Mouse (Mus musculus) stomach, embryonic 15.5 days (tissue): Measurements from ENCODE around the gene Fgg. TPM values are rescaled to one million over a fixed set of nuclear protein-coding genes. Genes with fewer than 3 reads are reported as not detected.
A peak's percentile ranks its signal among the peaks of the same experiment; 100 is the strongest.

Experiments
- ATAC-seq: fragments of 200-750 bp; cut with Nextera tagmentation; 2 replicates; pipeline ENCODE4 v1.8.0; 2017; ENCODE audit warnings: low read depth, moderate number of reproducible peaks, moderate TSS enrichment; ENCODE audit not compliant: insufficient read depth, low FRiP score
- H3K27ac ChIP-seq: fragments of 300-500 bp; sonication (generic); 2 replicates; pipeline ENCODE4 v1.5.1; 2015; ENCODE audit warnings: mild to moderate bottlenecking, inconsistent platforms
- H3K27me3 ChIP-seq: fragments of 300-500 bp; sonication (generic); replicated peaks from 2 replicates; pipeline ENCODE4 v1.6.1; 2015; ENCODE audit warnings: inconsistent platforms
- H3K36me3 ChIP-seq: fragments of 300-500 bp; sonication (generic); 2 replicates; pipeline ENCODE4 v1.6.1; 2015; ENCODE audit warnings: inconsistent platforms
- H3K4me1 ChIP-seq: fragments of 300-500 bp; sonication (generic); 2 replicates; pipeline ENCODE4 v1.6.1; 2015; ENCODE audit warnings: inconsistent platforms
- H3K4me2 ChIP-seq: fragments of 300-500 bp; sonication (generic); 2 replicates; pipeline ENCODE4 v1.6.1; 2015; ENCODE audit warnings: mild to moderate bottlenecking, inconsistent platforms
- H3K4me3 ChIP-seq: fragments of 300-500 bp; sonication (generic); replicated peaks from 2 replicates; pipeline ENCODE4 v1.5.1; 2015; ENCODE audit warnings: inconsistent platforms
- H3K9ac ChIP-seq: fragments of 300-500 bp; sonication (generic); 2 replicates; pipeline ENCODE4 v1.6.1; 2015; ENCODE audit warnings: inconsistent platforms
- H3K9me3 ChIP-seq: fragments of 300-500 bp; sonication (generic); 2 replicates; pipeline ENCODE4 v1.6.1; 2016; ENCODE audit warnings: inconsistent platforms
- WGBS: fragments of 180-500 bp; shearing (Covaris S2); methylation state at CpG from one replicate; pipeline ENCODE4 v1.1.7; 2015; 5-methylcytosine and 5-hydroxymethylcytosine counted together
- polyA plus RNA-seq: library from polyadenylated mRNA; unstranded; fragments of >200 nt; fragmentation: Nextera tagmentation; extraction: Ambion mirVana; gene quantifications from 2 replicates; pipeline ENCODE4 v1.2.1, GENCODE M21; 2015

Gene Fgg
- polyA plus RNA-seq: 12.7 and 40.6 TPM in 2 replicates

DNA sequence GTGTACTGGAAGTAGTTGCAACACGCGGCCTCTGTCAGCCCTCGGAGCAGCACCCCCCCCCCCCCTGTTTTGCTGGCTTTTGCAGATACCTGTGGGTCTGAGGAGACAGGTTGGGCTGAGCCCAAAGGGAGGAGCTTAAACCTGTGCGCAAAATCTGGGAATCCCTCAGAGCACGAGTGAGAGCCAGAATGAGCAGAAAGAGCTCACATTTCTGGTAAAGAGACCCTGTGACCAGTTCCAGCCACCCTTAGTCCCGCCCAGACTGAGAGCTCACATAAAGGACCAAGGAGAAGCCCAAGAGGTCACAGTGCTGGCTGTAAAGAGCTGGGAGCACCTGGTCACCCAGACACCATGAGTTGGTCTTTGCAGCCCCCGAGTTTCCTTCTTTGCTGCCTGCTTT is at the start of gene Fgg:
Gene Fgg (plus strand): TSS at position 168 of the 400 bp plus-strand sequence.
- no peak within 1 kb of the TSS for H3K4me2 ChIP-seq
- H3K9me3 ChIP-seq: no peaks in the 10 kb centered on the region
- ATAC-seq: peak; percentile 70; the same call in 1 of the 2 replicates
- no peaks in the 10 kb centered on the region for H3K36me3 ChIP-seq
- no peaks in the 10 kb centered on the region for H3K4me1 ChIP-seq
- no peak within 1 kb of the TSS for H3K9ac ChIP-seq
- 50% methylated on average over 7 of the region's 7 CpGs for WGBS
- H3K4me3 ChIP-seq: no peak within 1 kb of the TSS
- no peak within 1 kb of the TSS for H3K27ac ChIP-seq
- H3K27me3 ChIP-seq: no peaks in the 10 kb centered on the region

DNA sequence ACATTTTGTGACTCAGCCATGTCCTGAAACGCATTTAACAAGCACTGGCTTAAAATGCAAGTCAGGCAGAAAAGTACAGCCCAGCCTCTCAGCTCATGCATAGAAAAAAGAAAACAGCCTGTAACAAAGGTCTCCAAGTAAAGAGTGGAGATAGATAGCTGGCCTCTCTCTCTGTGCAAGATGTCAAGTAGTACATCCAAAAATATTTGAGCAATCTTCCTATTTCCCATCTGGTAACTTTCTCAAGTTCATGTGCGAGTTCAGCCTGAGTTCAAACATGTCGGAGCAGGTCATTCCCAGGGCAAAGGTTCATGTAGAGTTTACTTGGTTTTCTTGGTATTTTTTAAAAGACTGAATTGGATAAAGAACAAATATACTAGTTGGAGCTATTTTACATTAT is 36.5 kb upstream of the Fgg start:
- Histone ChIP-seq H3K4me1 (no peaks in the 10 kb centered on the region), H3K9me3 (no peaks in the 10 kb centered on the region), H3K27ac (no peak overlapping the region), H3K4me3 (no peak overlapping the region), H3K4me2 (no peak overlapping the region), H3K36me3 (no peaks in the 10 kb centered on the region), H3K27me3 (no peaks in the 10 kb centered on the region), H3K9ac (no peak overlapping the region)
- ATAC-seq: no peak
- WGBS: 52% methylated on average over 3 of the region's 3 CpGs

- no peak overlapping the region for H3K4me3 ChIP-seq
- 51% methylated on average over 6 of the region's 6 CpGs for WGBS
These were observed 26.7 kb upstream of the Fgg start for GRCm38 (mm10) chr3:82980818-82981217.

GRCm38 (mm10) chr3:82981861-82982260 is 25.7 kb upstream of the Fgg start:
- Histone ChIP-seq H3K27ac (no peak overlapping the region), H3K27me3 (no peaks in the 10 kb centered on the region), H3K4me3 (no peak overlapping the region), H3K4me1 (no peaks in the 10 kb centered on the region), H3K4me2 (no peak overlapping the region), H3K9ac (no peak overlapping the region), H3K36me3 (no peaks in the 10 kb centered on the region), H3K9me3 (no peaks in the 10 kb centered on the region)
- WGBS: 55% methylated on average over 8 of the region's 8 CpGs
- ATAC-seq: no peak

More at GRCm38 (mm10) chr3:82980818-82981217, 26.7 kb upstream of the Fgg start:
- Histone ChIP-seq H3K9me3 (no peaks in the 10 kb centered on the region), H3K27me3 (no peaks in the 10 kb centered on the region), H3K36me3 (no peaks in the 10 kb centered on the region), H3K4me1 (no peaks in the 10 kb centered on the region), H3K4me2 (no peak overlapping the region), H3K9ac (no peak overlapping the region), H3K27ac (no peak overlapping the region)
- peak; percentile 60; the same call in 1 of the 2 replicates for ATAC-seq

- no peak for ATAC-seq
- no peak overlapping the region for H3K4me3 ChIP-seq
- no peaks in the 10 kb centered on the region for H3K27me3 ChIP-seq
- no peaks in the 10 kb centered on the region for H3K9me3 ChIP-seq
- 85% methylated on average over 2 of the region's 2 CpGs for WGBS
- H3K9ac ChIP-seq: no peak overlapping the region
- no peaks in the 10 kb centered on the region for H3K36me3 ChIP-seq
- no peaks in the 10 kb centered on the region for H3K4me1 ChIP-seq
- H3K27ac ChIP-seq: no peak overlapping the region
- H3K4me2 ChIP-seq: no peak overlapping the region
These were observed 22.7 kb upstream of the Fgg start for GRCm38 (mm10) chr3:82984840-82985239.

DNA sequence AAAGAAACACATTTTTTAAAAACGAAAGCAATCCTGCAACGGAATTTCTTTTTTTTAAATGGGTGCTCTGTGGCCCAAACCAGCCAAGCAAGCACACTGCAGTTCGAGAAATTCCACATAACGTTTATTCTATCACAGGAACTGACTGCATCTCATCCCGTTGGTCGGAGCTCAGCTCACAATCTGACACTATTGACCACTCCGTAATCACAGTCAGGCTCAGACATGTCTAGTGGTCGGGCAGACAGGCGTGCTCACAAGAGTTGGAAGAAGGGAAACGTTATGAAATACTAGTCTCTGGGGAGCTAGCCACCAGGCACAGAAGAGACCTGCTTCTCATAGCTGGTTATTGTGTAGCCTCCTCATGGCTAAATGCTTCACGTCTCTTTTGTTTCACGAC is 15.6 kb upstream of the Fgg start:
- Histone ChIP-seq H3K4me1 (peaks cover 5% of the 10 kb centered on the region; the same call in 1 of the 2 replicates), H3K36me3 (no peaks in the 10 kb centered on the region), H3K4me2 (no peak overlapping the region), H3K4me3 (no peak overlapping the region), H3K9ac (no peak overlapping the region), H3K9me3 (no peaks in the 10 kb centered on the region), H3K27ac (no peak overlapping the region), H3K27me3 (no peaks in the 10 kb centered on the region)
- ATAC-seq: no peak
- WGBS: 69% methylated on average over 12 of the region's 12 CpGs

DNA sequence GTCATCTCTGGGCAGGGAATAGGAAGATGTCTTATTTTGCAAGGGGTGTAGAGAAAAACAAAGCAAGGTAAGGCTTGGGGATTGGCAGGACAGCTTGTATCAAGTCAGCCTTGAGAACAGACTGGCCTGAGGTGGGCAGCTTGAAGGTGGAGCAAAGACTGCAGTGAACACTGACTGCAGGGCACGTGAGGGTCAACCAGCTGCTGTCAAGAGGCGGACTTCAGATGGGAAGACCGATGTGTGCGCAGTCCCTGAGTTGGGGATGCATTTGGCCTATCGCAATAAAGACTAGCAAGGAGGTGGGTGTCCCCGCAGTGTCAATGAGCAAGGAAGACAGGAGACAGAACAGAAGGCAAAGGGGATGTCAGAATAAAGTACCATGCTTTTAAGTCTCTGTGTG is 14.6 kb upstream of the Fgg start:
- H3K4me1 ChIP-seq: peaks cover 5% of the 10 kb centered on the region; the same call in 1 of the 2 replicates
- no peaks in the 10 kb centered on the region for H3K9me3 ChIP-seq
- H3K4me3 ChIP-seq: no peak overlapping the region
- no peaks in the 10 kb centered on the region for H3K36me3 ChIP-seq
- no peak overlapping the region for H3K27ac ChIP-seq
- 78% methylated on average over 6 of the region's 6 CpGs for WGBS
- no peak for ATAC-seq
- no peak overlapping the region for H3K4me2 ChIP-seq
- H3K27me3 ChIP-seq: no peaks in the 10 kb centered on the region
- H3K9ac ChIP-seq: no peak overlapping the region

DNA sequence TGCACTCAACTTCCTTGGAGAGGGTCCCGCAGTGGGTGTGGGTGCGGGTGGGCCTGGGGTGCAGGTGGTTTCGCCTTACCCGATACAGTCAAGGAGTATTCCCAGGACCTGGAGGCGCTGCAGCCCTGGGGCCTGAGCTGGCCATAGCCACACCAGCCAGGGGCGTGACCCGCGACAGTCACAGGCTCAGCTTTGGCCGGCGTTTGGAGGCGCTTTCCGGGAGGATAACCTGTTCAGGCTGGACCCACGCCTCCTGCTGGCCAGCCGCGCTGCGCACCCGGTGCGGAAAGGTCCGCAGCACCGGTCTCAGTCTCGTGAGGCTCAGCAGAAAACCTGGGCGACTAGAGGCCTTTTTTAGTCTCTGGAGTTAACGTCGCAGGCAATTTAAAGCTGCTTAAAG is 12.2 kb upstream of the Fgg start:
- Histone ChIP-seq H3K9me3 (no peaks in the 10 kb centered on the region), H3K36me3 (no peaks in the 10 kb centered on the region), H3K4me3 (peak overlapping the region; percentile 21; the same call in 1 of the 2 replicates), H3K4me1 (peaks cover 5% of the 10 kb centered on the region; the same call in 1 of the 2 replicates), H3K27me3 (no peaks in the 10 kb centered on the region), H3K9ac (no peak overlapping the region), H3K27ac (no peak overlapping the region), H3K4me2 (peak overlapping the region; percentile 53)
- WGBS: 4% methylated on average over 24 of the region's 24 CpGs
- peak; percentile 63 for ATAC-seq

GRCm38 (mm10) chr3:82996656-82997055 is 10.9 kb upstream of the Fgg start:
- Histone ChIP-seq H3K4me3 (no peak overlapping the region), H3K9me3 (no peaks in the 10 kb centered on the region), H3K27ac (no peak overlapping the region), H3K4me2 (no peak overlapping the region), H3K36me3 (no peaks in the 10 kb centered on the region), H3K9ac (no peak overlapping the region), H3K27me3 (no peaks in the 10 kb centered on the region), H3K4me1 (peaks cover 5% of the 10 kb centered on the region; the same call in 1 of the 2 replicates)
- 75% methylated on average over 3 of the region's 3 CpGs for WGBS
- ATAC-seq: no peak

GRCm38 (mm10) chr3:82998772-82999463 is 8.6 kb upstream of the Fgg start:
- H3K36me3 ChIP-seq: no peaks in the 10 kb centered on the region
- WGBS: 30% methylated on average over 8 of the region's 8 CpGs
- no peak overlapping the region for H3K4me2 ChIP-seq
- ATAC-seq: peak; percentile 65; the same call in 1 of the 2 replicates
- H3K9ac ChIP-seq: no peak overlapping the region
- no peak overlapping the region for H3K4me3 ChIP-seq
- no peaks in the 10 kb centered on the region for H3K27me3 ChIP-seq
- no peaks in the 10 kb centered on the region for H3K9me3 ChIP-seq
- H3K27ac ChIP-seq: no peak overlapping the region
- H3K4me1 ChIP-seq: peaks cover 5% of the 10 kb centered on the region; the same call in 1 of the 2 replicates

DNA sequence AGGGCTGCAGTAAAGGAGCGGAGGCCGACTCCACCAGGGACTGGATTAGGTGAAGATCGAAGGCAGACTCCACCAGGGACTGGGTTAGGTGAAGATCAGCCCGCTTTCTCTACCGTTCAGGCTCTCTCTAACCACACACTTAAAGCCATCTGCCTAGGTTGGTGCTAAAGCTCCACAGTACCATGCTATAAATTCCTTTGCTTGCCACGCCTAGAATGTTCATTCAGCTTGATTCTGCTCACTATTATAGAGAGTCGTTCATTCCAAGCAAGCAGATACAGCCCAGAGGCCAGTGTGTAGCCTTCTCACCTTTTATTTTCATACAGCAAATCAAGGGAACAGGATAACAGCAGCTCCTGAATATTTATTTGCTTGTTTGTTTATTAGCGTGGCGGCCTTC is 7.5 kb upstream of the Fgg start:
- no peaks in the 10 kb centered on the region for H3K27me3 ChIP-seq
- WGBS: 81% methylated on average over 9 of the region's 9 CpGs
- no peak overlapping the region for H3K4me2 ChIP-seq
- no peaks in the 10 kb centered on the region for H3K9me3 ChIP-seq
- no peak for ATAC-seq
- no peak overlapping the region for H3K9ac ChIP-seq
- H3K4me1 ChIP-seq: peaks cover 4% of the 10 kb centered on the region; the same call in 1 of the 2 replicates
- H3K4me3 ChIP-seq: no peak overlapping the region
- no peak overlapping the region for H3K27ac ChIP-seq
- no peaks in the 10 kb centered on the region for H3K36me3 ChIP-seq

DNA sequence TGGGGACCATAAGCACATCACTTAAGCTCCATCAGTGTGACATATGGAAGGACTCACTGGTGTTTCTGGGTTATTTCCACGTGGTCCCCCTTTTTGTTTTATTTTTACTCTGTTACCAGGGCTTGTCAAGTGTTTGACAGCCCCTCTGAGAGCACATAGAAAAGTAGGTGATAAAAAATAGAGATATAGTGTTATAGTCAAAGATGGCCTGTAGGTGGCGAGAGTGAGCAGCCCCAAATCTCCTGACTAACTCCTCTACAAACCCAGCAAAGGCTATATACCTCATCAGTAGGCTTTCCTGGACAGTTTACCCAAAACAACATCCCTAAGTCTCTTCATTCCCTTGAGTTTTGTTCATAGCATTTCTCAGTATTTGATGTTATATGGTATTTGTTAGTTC is 5.3 kb upstream of the Fgg start:
- H3K27me3 ChIP-seq: no peaks in the 10 kb centered on the region
- H3K4me1 ChIP-seq: no peaks in the 10 kb centered on the region
- H3K9ac ChIP-seq: no peak overlapping the region
- no peak overlapping the region for H3K4me3 ChIP-seq
- no peak overlapping the region for H3K4me2 ChIP-seq
- WGBS: 4% methylated on average over 2 of the region's 2 CpGs
- no peaks in the 10 kb centered on the region for H3K9me3 ChIP-seq
- H3K27ac ChIP-seq: no peak overlapping the region
- no peak for ATAC-seq
- H3K36me3 ChIP-seq: no peaks in the 10 kb centered on the region
